Mouse (Mus musculus): ENCODE measurements around the gene Mid2. TPM values are rescaled to one million over a fixed set of nuclear protein-coding genes. Genes with fewer than 3 reads are reported as not detected.

Gene Mid2
- total RNA-seq, 4 experiments from 2014 or later, result 20.8 to 26.3 (median 23.6) TPM

Other genes starting within 250 kb of the Mid2 start
- gene Prps1, start 208.0 kb upstream of the Mid2 start, total RNA-seq (2022), result 10 to 100 TPM; 67.9 to 77.7 (median 73.4) TPM
- 100 to 1,000 TPM in 2 of 4 experiments, 10 to 100 TPM in 2; 79.8 to 114 (median 91.7) TPM for gene Tsc22d3, start 63.9 kb upstream of the Mid2 start, total RNA-seq (2022)
- gene Tex13b, start 148.8 kb downstream of the Mid2 start, total RNA-seq (2022), result not detected
- not detected for gene Vsig1, start 243.0 kb downstream of the Mid2 start, total RNA-seq (2022)